21 mouse cellular contexts compared by ENCODE assay signal in genomic region chr3:26979603-26980002, GRCm38 (mm10).
DNase-seq lines count a peak whose midpoint lies in the region; ATAC-seq and TF ChIP-seq lines count a peak whose summit lies in the region.
"Had no signal": no experiment of that assay in that cellular context is flagged by ENCODE, and none has a peak within 500 bp of the region (broad histone marks: within the 10 kb centered on the region; RNA-seq: fewer than 3 reads in every experiment).

No protein-coding gene starts in this region.

- no peak for TF ChIP-seq POLR2A in brain, embryonic 14.5 days (IDR thresholded peaks at IDR 0.05; ENCODE audit: borderline replicate concordance, extremely low read depth, insufficient read depth, insufficient read length, poor library complexity, severe bottlenecking)

- no peak for TF ChIP-seq CTCF in gastrocnemius, adult 2 months (IDR thresholded peaks at IDR 0.05)
- no peak for TF ChIP-seq CTCF in brain, embryonic 14.5 days (IDR thresholded peaks at IDR 0.05; ENCODE audit: borderline replicate concordance, extremely low read depth, insufficient read depth, insufficient read length)

- no peak overlapping the region for H3K4me3 ChIP-seq in gastrocnemius, adult 2 months
- H3K4me3 ChIP-seq: embryonic facial prominence, embryonic 13.5 days; heart, embryonic 12.5 days; hindbrain, embryonic 13.5 days; limb, embryonic 15.5 days; liver, embryonic 15.5 days had no signal

- H3K27ac ChIP-seq in gastrocnemius, adult 2 months = no peak overlapping the region
- H3K27ac ChIP-seq: embryonic facial prominence, embryonic 13.5 days; hindbrain, embryonic 13.5 days; limb, embryonic 15.5 days; liver, embryonic 15.5 days; macrophage had no signal

- DNase-seq in gastrocnemius, adult 2 months = peak; percentile 29
- DNase-seq in gastrocnemius, postnatal 14 days = no peak
- peak; percentile 16 for DNase-seq in right cerebral cortex, adult 18-20 months
- DNase-seq in right cerebral cortex, postnatal 14 days = no peak
- peak; percentile 87 for DNase-seq in adrenal gland, adult 2 months
- peak; percentile 5 for DNase-seq in brain, embryonic 14.5 days (ENCODE audit: low read depth)
- no peak for DNase-seq in ovary, postnatal 14 days (ENCODE audit: low spot score)
- DNase-seq: cerebellum, adult 18-20 months; forebrain, postnatal 0 days; kidney, adult 8-10 months; kidney, postnatal 36 days; thymus, postnatal 36 days had no signal

- no peak for ATAC-seq in erythroid progenitor cell, adult 5-6 weeks (replicated peaks; ENCODE audit: low FRiP score, poor library complexity, severe bottlenecking)
- ATAC-seq: activated CD4-positive, CD25-positive, alpha-beta regulatory T cell, adult 4 months; forebrain, postnatal 0 days; inflammation-experienced regulatory T-cells, adult 6 months had no signal

- intact Hi-C loops in gastrocnemius, adult 2 months (cut with DNase I) = no loop called here
- intact Hi-C loops in gastrocnemius, postnatal 14 days (cut with DNase I; ENCODE audit: low total_unique reads) = no loop called here

Comparison
In these comparisons a context has a peak if more than half of its experiments do, and no peak if none do; other contexts are left out.
1. DNase-seq: peak in gastrocnemius, adult 2 months (single experiment), right cerebral cortex, adult 18-20 months (single experiment), adrenal gland, adult 2 months (single experiment) and brain, embryonic 14.5 days (single experiment); none in gastrocnemius, postnatal 14 days (single experiment), right cerebral cortex, postnatal 14 days (single experiment) and ovary, postnatal 14 days (single experiment).